Mouse (Mus musculus) large intestine, adult 2 months (tissue): Measurements from ENCODE around the gene Omt2b. TPM values are rescaled to one million over a fixed set of nuclear protein-coding genes. Genes with fewer than 3 reads are reported as not detected.
"Not testable (repeated sequence)": the region's sequence is repeated elsewhere in the genome, so short reads cannot be mapped to it uniquely, and the experiment has no call there.

ENCODE experiments used
- DNase-seq: peaks from one replicate; pipeline ENCODE4 v3.0.0-alpha.2; 2012; ENCODE audit warnings: low read depth, low spot score
- WGBS: fragments of 180-500 bp; shearing (Covaris S2); methylation state at CpG from one replicate; pipeline ENCODE4 v1.1.7; 2018; 5-methylcytosine and 5-hydroxymethylcytosine counted together
- polyA plus RNA-seq: library from polyadenylated mRNA; depleted of rRNA; stranded (reverse); fragments of >200 nt; gene quantifications from 2 replicates; pipeline ENCODE4 v1.2.3, GENCODE M21; 2012; rRNA removed

Omt2b gene
- polyA plus RNA-seq = not detected in 2 replicates

GRCm38 (mm10) chr9:78327289-78327688, at the start of gene Omt2b:
Omt2b (plus strand) TSS chr9:78327589.
- not testable (repeated sequence) for DNase-seq
- WGBS = 69% methylated on average over 1 of the region's 1 CpGs

GRCm38 (mm10) chr9:78282002-78282711, 45.2 kb upstream of the Omt2b start:
- not testable (repeated sequence) for DNase-seq
- 71% methylated on average over 4 of the region's 4 CpGs for WGBS

GRCm38 (mm10) chr9:78289063-78289462, 38.3 kb upstream of the Omt2b start:
- 79% methylated on average over 1 of the region's 1 CpGs for WGBS
- not testable (repeated sequence) for DNase-seq

DNA sequence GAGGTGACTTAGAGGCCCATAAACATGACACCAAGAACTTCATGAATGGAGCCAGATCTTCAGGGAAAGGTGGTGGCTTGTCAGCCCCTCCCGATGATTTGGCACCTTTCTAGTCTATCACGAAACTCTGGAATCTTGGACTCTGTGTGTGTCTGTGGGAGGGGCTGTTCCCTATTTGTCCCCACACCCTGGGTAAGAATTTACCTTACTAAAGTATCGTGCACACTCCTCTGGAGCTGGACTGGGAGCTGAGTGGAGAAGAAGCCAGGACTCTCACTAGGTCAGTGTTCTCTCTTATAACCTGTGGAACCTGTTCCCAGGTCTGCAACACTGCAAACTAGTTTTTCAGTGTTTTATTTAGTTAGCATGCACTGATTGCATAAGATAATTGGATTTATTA, 37.7 kb upstream of the Omt2b start, which contains the start of gene Gm10639:
Gene Gm10639, plus strand, starts transcription at position 201 of the 400 bp plus-strand sequence.
- not testable (repeated sequence) for DNase-seq
- 23% methylated on average over 3 of the region's 3 CpGs for WGBS

- DNase-seq = not testable (repeated sequence)
- 74% methylated on average over 8 of the region's 8 CpGs for WGBS
Measured at GRCm38 (mm10) chr9:78292462-78292861, 34.9 kb upstream of the Omt2b start.

DNA sequence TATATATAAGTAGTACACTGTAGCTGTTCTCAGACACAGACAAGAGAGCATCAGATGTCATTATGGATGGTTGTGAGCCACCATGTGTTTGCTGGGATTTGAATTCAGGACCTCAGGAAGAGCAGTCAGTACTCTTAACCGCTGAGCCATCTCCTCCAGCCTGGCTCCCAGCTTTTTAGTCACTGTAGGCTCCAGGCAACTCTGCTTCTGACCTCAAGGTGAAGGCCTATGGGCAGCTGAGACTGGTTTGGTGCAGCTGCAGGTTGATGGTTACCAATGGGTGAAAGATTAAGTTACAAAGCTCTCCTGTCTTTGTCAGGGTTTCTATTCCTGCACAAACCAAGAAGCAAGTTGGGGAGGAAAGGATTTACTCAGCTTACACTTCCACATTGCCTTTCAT, 33.7 kb upstream of the Omt2b start:
- WGBS = 67% methylated on average over 1 of the region's 1 CpGs
- DNase-seq = not testable (repeated sequence)

DNA sequence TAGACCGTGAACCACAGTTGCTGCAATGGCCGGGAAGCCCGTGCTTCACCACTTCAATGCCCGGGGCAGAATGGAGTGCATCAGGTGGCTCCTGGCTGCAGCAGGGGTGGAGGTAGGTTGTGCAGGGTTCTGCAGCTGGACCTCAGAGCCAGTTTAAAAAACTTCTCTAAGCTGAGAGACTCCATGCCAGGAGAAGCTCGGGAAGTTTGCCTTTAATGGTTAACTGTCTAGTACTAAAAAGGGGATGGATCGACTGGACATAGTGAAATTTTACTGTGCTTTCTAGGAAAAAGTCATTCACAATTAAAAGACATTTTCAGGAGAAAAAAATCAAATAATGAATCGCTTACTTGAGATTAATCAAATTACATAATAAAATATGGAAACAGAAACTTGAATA, 32.6 kb upstream of the Omt2b start:
- not testable (repeated sequence) for DNase-seq
- WGBS = 77% methylated on average over 7 of the region's 7 CpGs

GRCm38 (mm10) chr9:78296089-78296488, 31.3 kb upstream of the Omt2b start:
- WGBS = 10% methylated on average over 6 of the region's 6 CpGs
- DNase-seq = not testable (repeated sequence)

- 85% methylated on average over 1 of the region's 1 CpGs for WGBS
- DNase-seq = no peak
Measured at GRCm38 (mm10) chr9:78298232-78298631, 29.2 kb upstream of the Omt2b start.

- not testable (repeated sequence) for DNase-seq
- 33% methylated on average over 1 of the region's 1 CpGs for WGBS
Measured at GRCm38 (mm10) chr9:78299143-78299542, 28.2 kb upstream of the Omt2b start.

DNA sequence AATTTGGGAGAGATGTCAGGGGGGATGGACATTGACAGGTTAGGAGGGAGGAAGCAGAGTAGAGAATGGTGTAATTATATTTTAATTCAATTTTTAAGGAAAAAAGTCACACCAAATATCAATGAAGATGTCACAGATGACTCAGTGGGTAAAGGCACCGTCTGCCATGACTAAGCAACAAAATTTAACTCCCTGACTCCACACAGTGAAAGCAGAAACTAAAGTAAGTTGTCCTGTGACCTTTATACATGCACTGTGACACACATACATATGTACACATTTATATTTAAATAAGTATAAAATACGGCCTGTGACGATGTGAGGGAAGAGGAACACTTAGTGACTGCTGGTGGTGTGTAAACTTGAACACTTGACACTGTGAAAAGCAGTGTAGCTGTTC, 19.3 kb upstream of the Omt2b start:
- not testable (repeated sequence) for DNase-seq
- WGBS = 47% methylated on average over 3 of the region's 3 CpGs

GRCm38 (mm10) chr9:78314696-78315095, 12.7 kb upstream of the Omt2b start, which contains the start of gene Omt2a:
Omt2a (minus strand) TSS chr9:78314796.
- WGBS = 84% methylated on average over 2 of the region's 2 CpGs
- no peak for DNase-seq

GRCm38 (mm10) chr9:78319499-78319898, 7.9 kb upstream of the Omt2b start:
- WGBS = 17% methylated on average over 1 of the region's 1 CpGs
- no peak for DNase-seq

DNA sequence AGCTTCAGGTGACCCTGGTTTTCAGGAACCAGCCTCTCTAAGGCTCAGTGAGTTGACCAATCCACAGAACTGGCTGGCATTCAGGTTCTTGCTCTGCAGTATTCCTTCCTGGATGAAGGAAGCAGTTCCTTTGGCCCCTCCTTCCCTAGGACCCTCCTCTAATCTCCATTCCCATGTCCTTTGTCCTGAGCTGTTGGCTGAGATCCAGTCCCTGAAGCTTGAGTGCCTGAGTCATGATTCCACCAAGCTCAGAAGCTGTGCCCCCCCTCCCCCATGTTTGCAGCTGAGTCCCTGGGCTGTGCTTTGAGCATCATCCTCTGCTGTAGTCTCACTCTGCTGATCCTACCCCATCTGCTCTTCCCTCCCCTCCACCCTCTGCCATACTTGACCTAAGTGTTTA, 9.7 kb downstream of the Omt2b start:
- not testable (repeated sequence) for DNase-seq

GRCm38 (mm10) chr9:78340324-78340723, 12.9 kb downstream of the Omt2b start:
- 27% methylated on average over 8 of the region's 8 CpGs for WGBS
- not testable (repeated sequence) for DNase-seq

GRCm38 (mm10) chr9:78342494-78342893, 15.1 kb downstream of the Omt2b start:
- not testable (repeated sequence) for DNase-seq
- 89% methylated on average over 4 of the region's 4 CpGs for WGBS

- DNase-seq = not testable (repeated sequence)
- 87% methylated on average over 9 of the region's 9 CpGs for WGBS
Measured at GRCm38 (mm10) chr9:78343055-78343454, 15.7 kb downstream of the Omt2b start.

GRCm38 (mm10) chr9:78345235-78345634, 17.8 kb downstream of the Omt2b start:
- not testable (repeated sequence) for DNase-seq
- 31% methylated on average over 4 of the region's 4 CpGs for WGBS

DNA sequence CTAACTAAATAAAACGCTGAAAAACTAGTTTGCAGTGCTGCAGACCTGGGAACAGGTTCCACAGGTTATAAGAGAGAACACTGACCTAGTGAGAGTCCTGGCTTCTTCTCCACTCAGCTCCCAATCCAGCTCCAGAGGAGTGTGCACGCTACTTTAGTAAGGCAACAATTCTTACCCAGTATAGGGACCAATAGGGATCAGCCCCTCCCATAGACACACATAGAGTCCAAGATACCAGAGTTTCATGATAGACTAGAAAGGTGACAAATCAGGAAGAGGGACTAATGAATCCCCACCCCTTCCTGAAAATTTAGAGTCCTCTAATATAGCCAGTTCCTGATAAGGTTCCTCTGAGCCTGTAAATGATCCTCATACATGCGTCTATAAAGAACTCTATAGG, 19.6 kb downstream of the Omt2b start:
- DNase-seq = no peak
- WGBS = 33% methylated on average over 3 of the region's 3 CpGs

GRCm38 (mm10) chr9:78348206-78349004, 21.0 kb downstream of the Omt2b start:
- 58% methylated on average over 6 of the region's 6 CpGs for WGBS
- not testable (repeated sequence) for DNase-seq

- not testable (repeated sequence) for DNase-seq
Measured at GRCm38 (mm10) chr9:78349141-78349540, 21.8 kb downstream of the Omt2b start.

More at GRCm38 (mm10) chr9:78349141-78349540, 21.8 kb downstream of the Omt2b start:
- WGBS = 57% methylated on average over 3 of the region's 3 CpGs
